ENCODE assay signal across 19 mouse cellular contexts in genomic region chr10:59939081-59939480, GRCm38 (mm10). TPM values are rescaled to one million over a fixed set of nuclear protein-coding genes. Genes with fewer than 3 reads are reported as not detected.
DNase-seq lines count a peak whose midpoint lies in the region; ATAC-seq lines count a peak whose summit lies in the region.
"Had no signal": no experiment of that assay in that cellular context is flagged by ENCODE, and none has a peak within 500 bp of the region (broad histone marks: within the 10 kb centered on the region; RNA-seq: fewer than 3 reads in every experiment).

No protein-coding gene starts in this region.

- ATAC-seq in inflammation-experienced regulatory T-cells, adult 6 months, result peak; percentile 89
- ATAC-seq: forebrain, embryonic 14.5 days had no signal

- H3K27me3 ChIP-seq in splenic B cell, adult 2 months (ENCODE audit: control insufficient read depth, insufficient read depth, low read length, poor library complexity, severe bottlenecking), result no peaks in the 10 kb centered on the region
- H3K27me3 ChIP-seq: embryonic facial prominence, embryonic 13.5 days; heart, embryonic 13.5 days; hindbrain, embryonic 15.5 days had no signal

- H3K36me3 ChIP-seq in splenic B cell, adult 2 months (ENCODE audit: control insufficient read depth, insufficient read depth, low read length, poor library complexity, severe bottlenecking), result no peaks in the 10 kb centered on the region
- H3K36me3 ChIP-seq: embryonic facial prominence, embryonic 13.5 days; G1E; heart, embryonic 13.5 days; hindbrain, embryonic 15.5 days had no signal

- DNase-seq in B cell, adult 2 months, result peak; percentile 41 to 48
- DNase-seq in CD4-positive, CD25-positive, alpha-beta regulatory T cell, adult 2 months (ENCODE audit: low read depth, low spot score), result peak; percentile 55
- DNase-seq in splenic B cell, adult 2 months (ENCODE audit: low read depth, low spot score), result peak; percentile 56
- no peak for DNase-seq in adrenal gland, postnatal 10 days
- no peak for DNase-seq in thymus, postnatal 4 days
- DNase-seq in adrenal gland, postnatal 25 days, result no peak
- DNase-seq: adrenal gland, postnatal 14 days; cerebellum, adult 9-10 months; cerebellum, postnatal 36 days; gastrocnemius, postnatal 36 days; heart, adult 11 months; heart, postnatal 36 days; kidney, adult 11 months had no signal

RNA-seq across cellular contexts. Expression of gene Ddit4, which starts 12.6 kb away (rescaled TPM):
- polyA plus RNA-seq in inflammation-experienced regulatory T-cells, adult 6 months (2017; shearing (Covaris generic)), result 10 to 100 TPM; 11.5 to 25.9 (median 14.4) TPM
- 100 to 1,000 TPM in 1 of 2 experiments, 10 to 100 TPM in 1; 46.2 to 129 TPM for total RNA-seq in adrenal gland, postnatal 10 days (2021)
- 35.7 and 57.7 TPM in 2 replicates for total RNA-seq in adrenal gland, postnatal 25 days (2021)

RNA-seq across cellular contexts. Expression of gene Dnajb12, which starts 59.7 kb away (rescaled TPM):
- polyA plus RNA-seq in inflammation-experienced regulatory T-cells, adult 6 months (2017; shearing (Covaris generic)), result 10 to 100 TPM; 15.7 to 18.1 (median 17.4) TPM
- 10 to 100 TPM; 45.4 to 52.7 TPM for total RNA-seq in adrenal gland, postnatal 10 days (2021)
- total RNA-seq in adrenal gland, postnatal 25 days (2021), result 65.1 and 69.2 TPM in 2 replicates

Comparison
In these comparisons a context has a peak if more than half of its experiments do, and no peak if none do; other contexts are left out.
1. DNase-seq: peak in B cell, adult 2 months (2 of 2), CD4-positive, CD25-positive, alpha-beta regulatory T cell, adult 2 months (single experiment) and splenic B cell, adult 2 months (single experiment); none in adrenal gland, postnatal 10 days (single experiment), thymus, postnatal 4 days (single experiment) and adrenal gland, postnatal 25 days (single experiment).